Mouse (Mus musculus) embryo, embryonic 9.5 days (tissue): ENCODE data around the gene Hist1h3a.
"Not testable (repeated sequence)": the region's sequence is repeated elsewhere in the genome, so short reads cannot be mapped to it uniquely, and the experiment has no call there.

ENCODE experiments used
- DNase-seq: peaks from one replicate; pipeline ENCODE4 v3.0.0-alpha.2; 2017; ENCODE audit errors: extremely low spot score

Gene Hist1h3a

GRCm38 (mm10) chr13:23743215-23743614 lies 19.0 kb downstream of the Hist1h3a start:
- DNase-seq: peak; percentile 38

GRCm38 (mm10) chr13:23742007-23742406 lies 20.2 kb downstream of the Hist1h3a start:
- no peak for DNase-seq

- no peak for DNase-seq
Measured at GRCm38 (mm10) chr13:23740910-23741309, 21.3 kb downstream of the Hist1h3a start.

- no peak for DNase-seq
Measured at GRCm38 (mm10) chr13:23740256-23740840, 21.8 kb downstream of the Hist1h3a start.

- no peak for DNase-seq
Measured at GRCm38 (mm10) chr13:23739922-23740252, 22.3 kb downstream of the Hist1h3a start.

DNA sequence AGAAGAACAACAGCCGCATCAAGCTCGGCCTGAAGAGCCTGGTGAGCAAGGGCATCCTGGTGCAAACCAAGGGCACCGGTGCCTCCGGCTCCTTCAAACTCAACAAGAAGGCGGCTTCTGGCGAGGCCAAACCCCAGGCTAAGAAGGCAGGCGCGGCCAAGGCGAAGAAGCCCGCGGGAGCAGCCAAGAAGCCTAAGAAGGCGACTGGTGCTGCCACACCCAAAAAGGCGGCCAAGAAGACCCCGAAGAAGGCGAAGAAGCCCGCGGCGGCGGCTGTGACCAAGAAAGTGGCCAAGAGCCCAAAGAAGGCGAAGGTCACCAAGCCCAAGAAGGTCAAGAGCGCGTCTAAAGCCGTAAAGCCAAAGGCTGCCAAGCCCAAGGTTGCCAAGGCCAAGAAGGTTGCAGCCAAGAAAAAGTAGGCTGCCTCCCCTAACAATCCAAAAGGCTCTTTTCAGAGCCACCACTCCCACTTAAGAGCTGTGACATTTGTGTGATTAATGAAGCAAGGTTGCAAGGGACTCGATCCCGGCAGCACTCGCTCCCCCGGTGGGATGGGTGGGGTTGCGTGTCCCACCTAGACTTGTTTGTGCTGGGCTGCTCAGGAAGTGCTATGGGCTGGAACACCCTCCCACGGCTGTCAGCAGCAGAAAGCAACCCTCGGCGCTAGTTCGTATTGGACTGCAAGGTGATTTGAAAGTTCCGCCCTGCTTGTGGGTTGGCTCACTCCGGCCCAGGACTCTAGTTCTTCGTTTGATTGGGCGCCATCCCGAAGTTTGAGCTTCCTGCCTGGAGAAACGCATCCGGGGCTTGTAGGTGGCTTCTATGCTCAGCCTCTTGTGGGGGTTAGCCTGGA lies 22.9 kb downstream of the Hist1h3a start:
- peak; percentile 95 for DNase-seq

DNA sequence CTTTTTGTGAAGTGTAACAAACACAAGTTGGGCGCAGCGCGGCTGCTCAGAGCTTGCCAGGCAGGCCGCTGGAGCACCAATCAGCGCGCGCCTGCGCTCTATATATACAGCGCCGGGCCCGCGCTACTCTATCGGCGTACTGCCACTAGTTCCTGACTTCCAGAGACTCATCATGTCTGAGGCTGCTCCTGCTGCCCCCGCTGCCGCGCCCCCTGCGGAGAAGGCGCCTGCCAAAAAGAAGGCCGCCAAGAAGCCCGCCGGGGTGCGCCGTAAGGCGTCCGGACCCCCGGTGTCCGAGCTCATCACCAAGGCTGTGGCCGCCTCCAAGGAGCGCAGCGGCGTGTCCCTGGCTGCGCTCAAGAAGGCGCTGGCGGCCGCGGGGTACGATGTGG lies 23.5 kb downstream of the Hist1h3a start, which contains the start of gene Hist1h1c:
Gene Hist1h1c (plus strand): TSS at position 132 of the 392 bp plus-strand sequence.
- peak; percentile 97 for DNase-seq

GRCm38 (mm10) chr13:23738041-23738440 lies 24.1 kb downstream of the Hist1h3a start:
- peak; percentile 58 for DNase-seq

DNA sequence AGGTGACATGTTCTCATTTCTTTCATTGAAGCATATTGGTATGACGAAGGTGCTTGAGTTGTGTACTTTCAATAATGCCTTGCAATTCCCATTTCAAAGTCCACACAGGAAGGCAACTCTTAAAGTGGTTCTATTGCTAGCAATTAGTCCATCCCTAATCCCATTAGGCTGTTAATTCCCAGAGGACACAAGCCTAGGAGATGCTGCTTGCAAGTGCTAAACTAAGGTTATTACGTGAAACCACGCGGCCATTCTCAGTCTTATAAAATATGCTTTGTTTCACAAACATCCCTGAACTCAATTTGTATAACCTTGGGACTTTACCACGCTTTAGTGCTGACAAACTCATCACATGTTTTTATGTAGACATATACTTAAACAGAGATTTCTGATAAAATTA lies 25.1 kb downstream of the Hist1h3a start:
- DNase-seq: no peak

DNA sequence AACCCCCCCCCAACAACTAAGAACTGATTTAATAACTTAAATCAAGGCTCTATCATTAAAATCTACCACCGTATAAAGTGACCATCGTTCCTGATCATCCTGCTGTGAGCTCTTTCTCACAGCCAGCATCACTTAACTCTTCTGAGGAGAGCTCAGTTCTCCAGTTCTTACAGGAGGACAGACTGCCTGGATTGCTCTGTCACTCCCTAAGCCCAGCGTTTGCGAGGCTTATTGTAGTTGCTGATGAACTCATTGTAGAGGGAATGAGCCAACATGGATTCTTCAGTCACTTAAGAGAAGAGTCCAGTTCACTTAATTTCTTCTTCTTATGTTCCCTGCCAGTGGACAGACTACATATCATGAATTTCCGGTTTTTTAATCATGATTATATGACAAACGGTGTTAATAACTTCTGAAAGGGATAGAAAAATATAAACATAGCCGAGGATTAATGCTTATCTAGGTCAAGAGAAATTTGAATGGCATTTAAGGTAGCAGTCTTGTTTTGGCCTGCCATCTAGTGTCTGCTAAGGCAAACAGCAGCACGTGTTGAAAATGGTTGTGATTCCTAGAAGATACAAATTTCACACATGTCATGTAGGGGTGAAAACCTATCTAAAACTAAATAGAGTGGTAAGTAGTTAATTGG lies 29.9 kb downstream of the Hist1h3a start:
- no peak for DNase-seq

DNA sequence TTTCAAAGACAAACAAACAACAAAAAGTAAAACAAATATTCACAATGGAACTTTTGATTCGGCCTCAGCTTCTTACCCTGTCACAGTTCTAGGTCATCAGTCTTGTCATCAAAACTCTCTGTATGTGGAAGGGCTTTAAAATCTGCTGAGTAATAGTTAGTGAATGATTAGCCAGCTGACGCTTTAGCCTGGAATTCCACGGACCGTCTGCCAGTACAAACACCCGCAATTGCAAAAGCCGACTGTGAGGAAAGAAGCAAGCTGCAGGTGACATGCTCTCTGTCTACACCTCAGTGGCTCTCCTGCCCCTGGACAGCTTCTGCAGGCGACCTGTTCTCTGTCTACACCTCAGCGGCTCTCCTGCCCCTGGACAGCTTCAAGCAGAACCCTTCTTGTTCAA lies 31.7 kb downstream of the Hist1h3a start:
- no peak for DNase-seq

- DNase-seq: no peak
Measured at GRCm38 (mm10) chr13:23729706-23730105, 32.5 kb downstream of the Hist1h3a start.

DNA sequence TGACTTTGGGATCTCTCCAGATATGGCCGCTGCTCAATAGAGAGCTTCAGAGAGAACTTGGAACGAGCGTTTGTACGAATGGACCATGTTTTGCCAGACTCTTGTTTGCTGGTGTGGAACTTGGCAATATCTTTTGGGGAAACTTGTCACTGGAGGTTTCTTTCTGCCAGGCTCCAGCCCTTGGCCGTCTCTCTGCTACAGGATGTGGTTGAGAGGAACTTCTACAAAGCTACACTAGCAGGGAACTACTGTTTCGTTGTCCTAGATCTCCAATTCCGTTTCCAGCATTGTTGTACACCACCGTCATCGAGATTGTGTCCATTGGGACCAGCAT lies 33.0 kb downstream of the Hist1h3a start:
- no peak for DNase-seq

DNA sequence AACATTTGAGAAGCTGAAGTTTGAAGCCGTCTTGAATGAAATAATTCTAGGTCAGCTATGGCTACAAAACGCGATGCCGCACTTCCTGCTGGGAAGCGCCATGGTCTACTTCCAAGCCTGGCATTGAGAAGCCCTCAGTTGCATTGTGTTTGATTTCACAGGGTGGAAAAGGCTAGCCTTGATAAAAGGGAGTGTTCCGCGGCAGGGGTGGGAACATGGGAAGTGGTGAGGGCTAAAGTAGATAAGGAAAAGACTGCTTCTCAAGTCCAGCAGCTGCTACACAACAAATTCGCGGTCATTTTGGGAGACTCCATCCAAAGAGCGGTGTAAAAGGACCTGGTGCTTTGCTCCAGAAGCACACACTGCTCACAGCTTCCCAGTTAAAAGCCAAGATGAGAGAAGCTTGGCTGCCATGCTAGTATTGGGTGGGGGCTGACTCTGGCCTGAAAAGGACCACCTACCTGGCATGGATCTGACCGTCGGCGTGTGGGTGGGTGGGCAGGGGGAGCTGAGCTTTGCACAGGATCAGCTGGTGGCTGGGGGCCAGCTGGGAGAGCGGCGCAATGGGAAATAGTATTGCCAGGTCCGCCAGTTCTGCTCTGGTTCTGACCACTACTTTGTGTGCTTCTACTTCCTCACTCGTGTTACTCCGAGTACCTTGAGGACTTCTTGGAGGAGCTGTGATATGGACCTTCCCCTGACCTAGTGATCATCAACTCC lies 33.6 kb downstream of the Hist1h3a start:
- DNase-seq: no peak

DNA sequence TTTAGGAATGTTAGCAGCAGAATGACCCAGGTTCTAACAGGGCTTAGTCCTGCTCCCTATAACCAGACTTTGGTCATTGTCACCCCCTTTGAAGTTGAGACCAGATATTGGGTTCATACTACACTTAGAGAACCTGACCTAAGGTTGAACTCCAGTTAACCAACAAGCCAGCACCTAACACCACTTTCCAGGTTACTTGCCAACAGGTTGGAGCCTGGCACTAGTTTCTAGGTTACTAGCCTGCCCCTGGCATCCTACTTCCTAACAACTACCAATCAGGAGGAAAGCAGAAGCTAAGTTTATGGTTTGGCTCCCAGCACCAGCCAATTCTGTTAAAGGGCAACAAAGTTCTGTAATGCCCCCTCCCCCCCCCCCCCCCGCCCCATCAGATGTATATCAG lies 37.0 kb downstream of the Hist1h3a start:
- DNase-seq: no peak

DNA sequence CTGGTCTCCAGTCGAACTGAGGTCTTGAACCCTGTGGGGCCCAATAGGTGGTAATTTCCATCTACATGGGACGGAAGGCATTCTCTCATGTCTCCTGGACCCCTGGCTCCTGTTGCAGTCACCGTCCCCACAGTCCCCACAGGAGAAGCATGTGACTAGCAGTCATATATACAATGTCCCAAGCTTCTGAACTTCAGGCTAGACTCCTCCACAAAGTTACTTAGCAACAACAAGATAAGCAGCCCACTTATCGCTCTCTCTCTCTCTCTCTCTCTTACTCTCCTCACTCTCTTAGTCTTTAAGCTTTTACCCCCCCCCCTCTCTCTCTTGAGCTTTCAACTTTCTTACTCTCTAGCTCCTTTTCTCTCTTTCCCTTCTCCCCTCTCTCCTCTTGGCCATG lies 37.9 kb downstream of the Hist1h3a start:
- DNase-seq: no peak

GRCm38 (mm10) chr13:23717593-23718245 lies 44.5 kb downstream of the Hist1h3a start:
- not testable (repeated sequence) for DNase-seq

DNA sequence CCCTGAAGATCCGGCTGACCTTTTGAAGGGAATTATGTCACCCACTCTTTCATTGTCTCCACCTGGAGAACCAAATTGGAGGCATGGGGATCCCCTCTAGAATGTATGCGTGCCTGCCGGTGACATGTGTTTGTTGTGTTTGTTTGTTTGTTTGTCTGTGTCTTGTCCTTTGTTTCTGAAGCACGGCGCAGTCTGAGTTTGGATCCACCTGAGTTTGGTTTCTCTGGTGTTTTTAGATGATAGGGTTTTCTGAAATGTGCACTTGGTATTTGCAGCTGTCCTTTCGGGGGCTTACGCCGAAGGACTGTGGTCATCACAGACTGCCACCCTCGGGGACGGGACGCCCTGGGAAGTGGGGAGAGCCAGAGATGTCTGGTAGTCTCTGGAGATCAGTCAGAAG lies 45.0 kb downstream of the Hist1h3a start:
- DNase-seq: no peak

DNA sequence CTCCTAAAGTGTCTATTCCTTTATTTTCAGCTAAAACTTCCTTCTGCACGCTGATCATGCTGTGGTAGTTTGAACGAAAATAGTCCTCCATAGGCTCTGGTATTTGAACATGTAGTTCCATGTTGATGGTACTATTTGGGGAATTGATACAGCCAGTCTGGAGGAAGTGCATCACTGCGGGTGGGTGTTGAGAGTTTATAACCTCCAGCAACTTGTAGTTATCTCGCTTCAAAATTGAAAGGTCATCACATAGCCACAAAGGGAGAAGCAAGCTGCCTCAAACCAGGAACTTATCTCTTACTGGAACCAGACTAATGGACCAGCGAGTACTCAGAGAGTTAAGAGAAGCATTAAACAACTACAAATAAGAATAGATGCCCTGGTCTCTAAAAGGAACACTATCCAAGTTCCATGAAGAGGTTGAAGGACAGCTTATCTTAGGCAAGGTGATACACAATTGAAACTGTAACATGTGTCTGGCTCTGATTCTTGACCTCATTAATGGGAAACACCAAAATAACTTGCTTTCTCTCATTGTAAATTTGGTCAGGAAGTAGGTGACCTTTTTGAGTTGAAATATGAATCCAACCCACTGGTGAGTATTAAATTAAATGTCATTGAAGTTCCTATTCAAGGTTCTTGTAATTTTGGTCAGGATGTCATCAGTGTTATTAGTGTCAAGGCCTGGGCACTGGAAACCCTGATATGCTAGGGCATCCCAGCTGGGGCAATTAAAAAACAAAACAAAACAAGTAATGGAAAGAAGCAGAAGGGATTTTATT lies 45.7 kb downstream of the Hist1h3a start:
- no peak for DNase-seq
